Mouse (Mus musculus) leukemia stem cell, adult 10-12 weeks (primary cell): ENCODE results near the gene Marcksl1. TPM values are rescaled to one million over a fixed set of nuclear protein-coding genes. Genes with fewer than 3 reads are reported as not detected.

Experiments
- polyA plus RNA-seq: library from polyadenylated mRNA; stranded (reverse); fragments of >175 nt; gene quantifications from 2 replicates; pipeline ENCODE4 v1.2.3, GENCODE M21; 2012; ENCODE audit warnings: low replicate concordance

Marcksl1 gene
- 28.8 and 91.9 TPM in 2 replicates for polyA plus RNA-seq

GRCm38 (mm10) chr4:129513086-129513767 lies at the start of gene Marcksl1:
TSS of gene Marcksl1 (plus strand) at chr4:129513581.

GRCm38 (mm10) chr4:129490972-129491880 lies 22.2 kb upstream of the Marcksl1 start, which contains the start of the genes Tssk3 and Fam229a:
TSS of gene Tssk3 (minus strand) at chr4:129491022.
TSS of gene Fam229a (plus strand) at chr4:129491190.

GRCm38 (mm10) chr4:129542592-129543141 lies 29.3 kb downstream of the Marcksl1 start, which contains the start of gene Hdac1:
TSS of gene Hdac1 (minus strand) at chr4:129542713.

Other genes with a start within 250 kb of the Marcksl1 start
- gene Sync, start 226.0 kb upstream of the Marcksl1 start, polyA plus RNA-seq, result not detected in 2 replicates
- 17.5 and 21.9 TPM in 2 replicates for gene Rbbp4, start 178.2 kb upstream of the Marcksl1 start, polyA plus RNA-seq
- 1.3 and 1.9 TPM in 2 replicates for gene Zbtb8os, start 177.9 kb upstream of the Marcksl1 start, polyA plus RNA-seq
- gene Zbtb8a, start 135.5 kb upstream of the Marcksl1 start, polyA plus RNA-seq, result 1.1 and 2.3 TPM in 2 replicates
- not detected in 2 replicates for gene Zbtb8b, start 72.7 kb upstream of the Marcksl1 start, polyA plus RNA-seq
- gene Bsdc1, start 52.0 kb upstream of the Marcksl1 start, polyA plus RNA-seq, result 37.4 and 50.9 TPM in 2 replicates
- gene Tssk3, start 22.6 kb upstream of the Marcksl1 start, polyA plus RNA-seq, result not detected in 2 replicates
- gene Fam229a, start 22.4 kb upstream of the Marcksl1 start, polyA plus RNA-seq, result 4.0 and 17.3 TPM in 2 replicates
- gene Hdac1, start 29.1 kb downstream of the Marcksl1 start, polyA plus RNA-seq, result 26.0 and 75.3 TPM in 2 replicates
- gene Lck, start 60.1 kb downstream of the Marcksl1 start, polyA plus RNA-seq, result 13.3 and 17.6 TPM in 2 replicates
- 1.8 and 2.0 TPM in 2 replicates for gene Fam167b, start 65.0 kb downstream of the Marcksl1 start, polyA plus RNA-seq
- 55.8 and 125 TPM in 2 replicates for gene Eif3i, start 87.1 kb downstream of the Marcksl1 start, polyA plus RNA-seq
- gene Tmem234, start 87.1 kb downstream of the Marcksl1 start, polyA plus RNA-seq, result 229 and 293 TPM in 2 replicates
- gene Dcdc2b, start 100.7 kb downstream of the Marcksl1 start, polyA plus RNA-seq, result 0.60 TPM in 1 of 2 replicates, not detected in the other
- 4.0 and 5.9 TPM in 2 replicates for gene Iqcc, start 105.5 kb downstream of the Marcksl1 start, polyA plus RNA-seq
- 9.9 and 21.2 TPM in 2 replicates for gene Ccdc28b, start 110.4 kb downstream of the Marcksl1 start, polyA plus RNA-seq
- 48.8 and 58.1 TPM in 2 replicates for gene Txlna, start 127.5 kb downstream of the Marcksl1 start, polyA plus RNA-seq
- gene Kpna6, start 159.2 kb downstream of the Marcksl1 start, polyA plus RNA-seq, result 24.0 and 24.3 TPM in 2 replicates
- 43.2 and 83.9 TPM in 2 replicates for gene Tmem39b, start 183.3 kb downstream of the Marcksl1 start, polyA plus RNA-seq
- gene Khdrbs1, start 228.7 kb downstream of the Marcksl1 start, polyA plus RNA-seq, result 208 and 269 TPM in 2 replicates